Mouse (Mus musculus) CD4-positive naive resting alpha-beta T cell, adult 76 days (primary cell): ENCODE data around the gene Tmprss11f. TPM values are rescaled to one million over a fixed set of nuclear protein-coding genes. Genes with fewer than 3 reads are reported as not detected.

Experiments used
- total RNA-seq: library from RNA; stranded (reverse); gene quantifications from one replicate; pipeline ENCODE4 v1.2.4, GENCODE M21; 2023

The Tmprss11f gene
- total RNA-seq: not detected

GRCm38 (mm10) chr5:86632324-86632723, at the start of gene Tmprss11f:
Gene Tmprss11f, minus strand, starts transcription at chr5:86632424.

DNA sequence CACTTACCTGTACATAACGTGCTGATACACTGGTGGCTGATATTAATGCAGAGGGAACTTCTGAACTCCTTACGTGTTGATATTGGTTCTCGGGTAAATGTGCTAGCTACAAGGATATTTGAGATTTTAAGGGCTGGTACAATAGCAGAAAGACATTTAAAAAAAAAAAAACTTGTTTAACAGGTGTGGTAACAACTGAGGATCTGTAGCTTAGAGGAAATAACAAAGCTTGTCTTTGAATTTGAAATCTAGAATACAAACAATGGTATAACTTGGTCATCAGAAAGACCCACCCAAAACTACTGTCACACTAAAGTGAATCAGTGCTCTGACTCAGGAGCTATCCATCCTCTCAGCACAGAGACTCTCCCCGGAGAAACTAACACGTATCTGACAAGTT, 44.0 kb upstream of the Tmprss11f start, which contains the start of gene Tmprss11b:
Gene Tmprss11b, minus strand, starts transcription at position 101 of the 400 bp plus-strand sequence.

DNA sequence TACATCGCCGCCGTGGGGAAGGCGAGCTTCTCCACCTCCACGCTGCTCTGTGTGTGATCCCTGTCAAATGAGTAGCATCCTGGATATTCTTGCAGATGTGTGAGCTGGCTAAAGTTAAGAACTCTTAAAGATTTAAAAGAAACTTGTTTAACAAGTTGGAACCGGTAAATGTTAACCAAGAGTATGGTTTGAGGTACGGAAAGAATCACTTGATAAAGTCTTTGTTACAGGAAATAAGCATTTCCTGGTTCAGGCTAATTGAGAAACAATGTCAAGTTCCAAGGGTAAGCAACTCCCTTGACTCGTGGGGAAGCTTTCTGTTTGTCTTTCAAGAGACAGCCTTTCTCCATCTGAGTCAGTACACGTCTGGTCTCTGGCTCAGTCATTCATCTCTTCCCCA, 113.7 kb downstream of the Tmprss11f start, which contains the start of gene Tmprss11g:
Gene Tmprss11g, minus strand, starts transcription at position 101 of the 400 bp plus-strand sequence.

Other genes with a start within 250 kb of the Tmprss11f start
- gene Tmprss11a, start 163.4 kb downstream of the Tmprss11f start, total RNA-seq: not detected
- not detected for gene Tmprss11g, start 113.8 kb downstream of the Tmprss11f start, total RNA-seq
- gene Tmprss11b, start 43.9 kb upstream of the Tmprss11f start, total RNA-seq: not detected
- gene Tmprss11e, start 113.4 kb upstream of the Tmprss11f start, total RNA-seq: not detected
- gene Ythdc1, start 171.8 kb upstream of the Tmprss11f start, total RNA-seq: 357 TPM